Mouse (Mus musculus) left cerebral cortex, postnatal 36 days (tissue): ENCODE data around the gene Prr36. TPM values are rescaled to one million over a fixed set of nuclear protein-coding genes. Genes with fewer than 3 reads are reported as not detected.

Experiments
- DNase-seq, 2 experiments: peaks; one replicate each; pipeline ENCODE4 v3.0.0; 2021 to 2022; ENCODE audit warnings: low spot score in 2 of 2, mixed read lengths in 1 of 2
- intact Hi-C: fragments of 180-260 bp; cut with DNase I; formaldehyde crosslinking; loops from one replicate; pipeline ENCODE4 v1.15.1; 2025
- total RNA-seq, 2 experiments: library from RNA; stranded (reverse); gene quantifications; 2 replicates each; pipeline ENCODE4 v1.2.3; 2021

Gene Prr36
- total RNA-seq, 2 experiments from 2014 or later, result 47.8 to 48.7 TPM

- intact Hi-C loops, result no loop called here
- DNase-seq, result no peak
These were observed 30.0 kb upstream of the Prr36 start for GRCm38 (mm10) chr8:4247241-4247640.

GRCm38 (mm10) chr8:4245737-4246136 lies 28.5 kb upstream of the Prr36 start:
- intact Hi-C loops, result no loop called here

GRCm38 (mm10) chr8:4245061-4245460 lies 27.8 kb upstream of the Prr36 start:
- no peak for DNase-seq
- intact Hi-C loops, result no loop called here

More at GRCm38 (mm10) chr8:4245737-4246136, 28.5 kb upstream of the Prr36 start:
- no peak for DNase-seq

GRCm38 (mm10) chr8:4239193-4239890 lies 22.1 kb upstream of the Prr36 start:
- peak in 1 of 2 experiments; percentile 61 for DNase-seq
- intact Hi-C loops, result loop anchor here (2.0 to 5.0 kb wide), 3 partner anchors 13 to 88 kb away; partner anchors contain the start of genes Ccl25, Elavl1, Prr36 and Snapc2

- peak; percentile 100 for DNase-seq
- intact Hi-C loops, result loop anchor here (1.0 to 5.0 kb wide), 4 partner anchors 14 to 89 kb away; partner anchors contain the start of genes Ccl25, Elavl1, Prr36 and Snapc2
These were observed 21.4 kb upstream of the Prr36 start, which contains the start of the genes Map2k7 and Gm49320 for GRCm38 (mm10) chr8:4238434-4239192. TSS of gene Map2k7 (plus strand) at chr8:4238740. TSS of gene Gm49320 (plus strand) at chr8:4238865.

DNA sequence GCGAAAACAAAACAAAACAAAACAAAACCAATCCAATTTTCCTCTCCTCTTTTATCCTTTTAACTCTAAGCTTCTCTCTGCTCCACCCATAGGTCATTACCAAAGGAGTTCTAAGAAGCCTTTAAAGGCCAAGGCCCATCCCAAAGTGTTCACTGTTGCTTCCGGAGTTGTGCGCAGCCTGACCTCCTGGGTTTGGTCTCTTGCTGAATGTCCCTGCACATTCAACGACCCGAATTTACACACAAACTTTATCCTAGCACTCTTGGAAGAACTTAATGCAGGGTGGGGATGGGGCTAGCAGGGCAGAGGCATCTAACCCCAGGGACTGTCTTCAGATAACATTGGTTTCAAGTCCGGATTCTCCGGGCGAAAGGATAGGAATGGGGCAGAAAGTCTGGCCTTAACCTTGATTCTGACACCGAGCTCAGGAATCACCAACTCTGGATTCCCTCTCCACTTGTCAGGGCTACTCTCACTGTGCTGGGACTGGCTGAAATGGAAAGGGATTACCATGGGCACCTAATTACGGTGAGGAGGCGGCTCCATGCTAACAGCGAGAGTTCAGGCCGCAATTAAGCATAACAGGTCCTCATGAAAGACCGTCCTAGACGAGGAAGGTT lies 20.7 kb upstream of the Prr36 start:
- no peak for DNase-seq
- intact Hi-C loops, result loop anchor here (1.0 to 5.0 kb wide), 5 partner anchors 15 to 89 kb away; partner anchors contain the start of genes Ccl25, Elavl1, Prr36 and Snapc2

- no peak for DNase-seq
- intact Hi-C loops, result no loop called here
These were observed 13.5 kb upstream of the Prr36 start for GRCm38 (mm10) chr8:4230612-4231351.

GRCm38 (mm10) chr8:4229784-4230183 lies 12.5 kb upstream of the Prr36 start:
- no peak for DNase-seq
- intact Hi-C loops, result no loop called here

DNA sequence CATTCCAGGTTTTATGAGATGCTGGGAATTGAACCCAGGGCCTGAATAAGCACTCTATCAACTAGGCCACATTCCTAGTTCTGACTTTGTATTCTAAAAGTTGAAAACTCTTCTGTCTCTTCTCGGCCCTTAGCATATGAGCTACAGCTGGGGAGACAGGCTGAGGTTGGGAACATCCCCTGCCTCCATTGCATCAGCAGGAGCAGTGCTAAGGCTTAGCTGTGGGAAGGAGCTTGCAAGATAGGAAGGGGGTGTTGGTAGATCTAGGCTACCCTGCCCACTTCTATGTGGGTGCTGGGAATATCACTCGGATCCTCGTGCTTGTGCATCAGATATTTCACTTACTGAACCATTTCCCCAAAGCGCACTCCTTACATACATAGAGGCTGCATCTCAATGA lies 10.7 kb upstream of the Prr36 start:
- intact Hi-C loops, result no loop called here

GRCm38 (mm10) chr8:4226739-4227347 lies 9.6 kb upstream of the Prr36 start, which contains the start of gene Lrrc8e:
TSS of gene Lrrc8e (plus strand) at chr8:4226827.
- intact Hi-C loops, result no loop called here
- DNase-seq, result no peak

More for the DNA sequence above, 10.7 kb upstream of the Prr36 start:
- DNase-seq, result no peak

DNA sequence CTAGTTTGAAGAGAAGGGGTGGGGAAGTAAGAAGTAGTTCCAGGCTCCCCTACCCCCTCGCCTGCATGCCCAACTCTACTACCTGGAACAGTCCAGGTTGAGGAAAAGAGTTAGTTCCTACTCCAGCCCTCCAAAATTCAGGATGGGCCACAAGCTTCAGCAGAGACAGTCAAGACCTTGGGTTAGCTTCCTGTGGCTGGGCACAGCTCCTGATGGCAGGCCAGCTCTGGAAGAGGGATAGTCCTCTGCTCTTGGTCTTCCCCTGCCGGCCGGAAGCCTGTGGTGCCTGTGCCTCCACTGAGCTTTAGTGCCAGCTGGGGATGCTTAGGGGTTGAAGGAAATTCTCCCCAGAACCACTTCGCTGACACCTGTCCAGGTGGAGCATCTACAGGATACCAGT lies 9.1 kb upstream of the Prr36 start:
- DNase-seq, result no peak
- intact Hi-C loops, result no loop called here

DNA sequence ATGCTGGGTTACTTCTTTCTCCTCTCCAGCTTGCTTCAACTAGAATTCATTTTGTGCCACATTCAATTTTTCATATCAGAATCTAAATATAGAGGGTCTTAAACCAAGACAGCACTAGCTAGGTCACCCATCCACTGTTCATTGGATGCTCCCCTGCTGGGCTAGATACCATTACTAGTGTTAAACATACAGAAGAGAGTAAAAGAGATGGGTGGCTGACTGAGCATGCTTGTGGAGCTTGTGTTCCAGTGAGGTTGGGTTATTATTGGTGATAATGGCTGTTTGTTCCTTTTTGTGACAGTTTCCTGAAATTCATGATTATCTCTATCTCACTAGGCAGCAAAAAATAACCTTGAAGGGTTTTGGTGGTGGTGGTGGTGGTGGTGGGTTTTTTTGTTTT lies 4.8 kb upstream of the Prr36 start:
- DNase-seq, result no peak
- intact Hi-C loops, result no loop called here

GRCm38 (mm10) chr8:4219617-4220016 lies 2.4 kb upstream of the Prr36 start:
- intact Hi-C loops, result loop anchor here (5.0 kb wide), 1 partner anchor 33 kb away; the partner anchor contains the start of gene Snapc2

DNA sequence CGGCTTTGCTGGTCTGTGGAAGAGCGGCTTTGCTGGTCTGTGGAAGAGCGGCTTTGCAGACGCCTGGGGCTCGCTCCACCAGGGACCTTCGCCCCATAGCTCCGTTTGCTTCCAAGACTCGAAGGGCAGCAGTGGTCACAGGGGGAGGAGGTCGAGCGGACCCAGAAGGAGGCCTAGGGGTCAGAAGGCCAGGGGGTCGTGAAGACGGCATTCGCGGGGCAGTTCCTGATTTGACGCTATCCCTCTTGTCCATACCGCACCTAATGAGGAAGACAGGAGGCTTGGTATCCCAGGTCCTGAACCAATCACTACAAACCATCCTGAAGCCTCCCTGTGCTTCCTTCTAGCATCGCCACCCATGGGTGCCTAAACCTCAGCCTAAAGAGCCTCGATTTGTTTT lies 963 bp downstream of the Prr36 start:
- intact Hi-C loops, result loop anchor here (2.0 to 5.0 kb wide), 2 partner anchors 23 to 36 kb away; partner anchors contain the start of genes Gm49320, Map2k7 and Snapc2
- peak in 1 of 2 experiments; percentile 23 for DNase-seq

More at GRCm38 (mm10) chr8:4219617-4220016, 2.4 kb upstream of the Prr36 start:
- peak; percentile 34 to 44 for DNase-seq

DNA sequence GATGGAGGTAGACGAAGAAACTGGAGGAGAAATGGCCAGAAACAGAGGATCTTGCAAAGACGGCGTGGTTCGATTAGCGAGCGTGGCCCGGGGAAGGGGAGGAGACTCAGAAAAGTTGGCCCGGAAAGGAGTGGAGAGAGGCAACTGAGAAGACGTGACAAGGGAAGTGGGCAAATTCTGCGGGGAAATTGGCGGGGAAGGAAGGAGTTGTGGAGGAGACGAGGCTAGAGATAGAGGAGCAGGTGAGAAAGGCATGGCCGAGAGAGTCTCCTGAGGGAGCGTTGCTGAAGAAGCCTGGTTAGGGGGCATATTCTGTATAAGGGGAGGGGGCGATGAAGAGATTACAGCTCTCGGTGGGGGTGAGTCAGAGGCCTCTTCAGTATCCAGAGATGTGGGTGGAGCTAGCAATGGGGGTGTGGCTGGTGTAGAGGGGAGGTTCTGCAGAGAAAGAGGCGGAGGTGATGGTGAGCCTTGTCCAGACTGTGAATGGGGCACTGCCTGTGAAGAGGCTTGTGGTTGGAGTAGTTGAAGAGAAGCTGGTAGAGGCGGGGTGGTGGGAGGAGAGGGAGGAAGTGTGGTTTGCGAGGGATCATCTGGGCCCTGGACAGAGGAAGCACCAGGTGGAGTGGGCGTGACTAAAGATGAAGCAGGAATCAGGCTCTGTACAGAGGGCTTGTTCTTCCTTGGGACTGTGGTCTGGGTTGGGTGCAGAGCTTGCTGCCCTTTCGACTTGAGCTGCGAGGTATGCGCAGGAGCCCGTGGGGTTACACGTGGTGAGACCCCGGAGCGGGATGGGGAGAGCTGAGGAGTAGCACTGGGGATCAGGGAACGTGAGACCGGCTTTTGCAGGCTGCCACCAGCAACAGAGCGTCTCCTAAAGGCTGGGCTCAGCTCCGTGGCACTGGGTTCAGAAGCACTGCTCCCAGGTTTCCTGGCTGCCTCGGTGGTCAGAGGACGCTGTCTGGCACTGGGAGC lies 3.0 kb downstream of the Prr36 start:
- intact Hi-C loops, result no loop called here
- peak in 1 of 2 experiments; percentile 20 for DNase-seq

- no peak for DNase-seq
- intact Hi-C loops, result no loop called here
These were observed 3.9 kb downstream of the Prr36 start for GRCm38 (mm10) chr8:4213210-4214005.

GRCm38 (mm10) chr8:4212809-4213209 lies 4.5 kb downstream of the Prr36 start:
- no peak for DNase-seq
- intact Hi-C loops, result no loop called here
